Mouse (Mus musculus) bone marrow, adult 2 months (tissue): ENCODE results near the gene Rlbp1. TPM values are rescaled to one million over a fixed set of nuclear protein-coding genes. Genes with fewer than 3 reads are reported as not detected.

Experiments used
- H3K27ac ChIP-seq: fragments of 200-500 bp; 2 replicates; pipeline ENCODE4 v1.5.1; 2012; ENCODE audit warnings: low read depth, mild to moderate bottlenecking, control low read depth, inconsistent platforms, low read length; ENCODE audit not compliant: control insufficient read depth, poor library complexity, insufficient read depth
- H3K4me1 ChIP-seq: fragments of 200-500 bp; 2 replicates; pipeline ENCODE4 v1.6.1; 2011; ENCODE audit warnings: low read length; ENCODE audit not compliant: control insufficient read depth, insufficient read depth
- H3K4me3 ChIP-seq: fragments of 200-500 bp; replicated peaks from 2 replicates; pipeline ENCODE3; 2011; ENCODE audit warnings: mild to moderate bottlenecking, low read depth, low read length, control low read depth; ENCODE audit not compliant: control insufficient read depth
- CTCF ChIP-seq: fragments of 200-500 bp; IDR thresholded peaks from 2 replicates; pipeline ENCODE4 v1.5.1; 2011; ENCODE audit warnings: low read length, control low read depth; ENCODE audit not compliant: control insufficient read depth, insufficient read depth
- POLR2A ChIP-seq: fragments of 200-500 bp; IDR thresholded peaks from 2 replicates; pipeline ENCODE4 v1.6.1; 2011; ENCODE audit warnings: low read depth, mild to moderate bottlenecking, control low read depth, low read length, borderline replicate concordance; ENCODE audit not compliant: control insufficient read depth
- WGBS: fragments of 180-500 bp; shearing (Covaris S2); methylation state at CpG from one replicate; pipeline ENCODE4 v1.1.7; 2018; 5-methylcytosine and 5-hydroxymethylcytosine counted together
- polyA plus RNA-seq: library from polyadenylated mRNA; stranded (reverse); fragments of >200 nt; gene quantifications from 2 replicates; pipeline ENCODE4 v1.2.4, GENCODE M21; 2011; ENCODE audit warnings: low replicate concordance; ENCODE audit not compliant: missing spikeins, insufficient read depth, insufficient read length

The Rlbp1 gene
- polyA plus RNA-seq = not detected in 2 replicates

- H3K4me1 ChIP-seq = no peaks in the 10 kb centered on the region
- H3K27ac ChIP-seq = no peak within 1 kb of the TSS
- no peak within 1 kb of the TSS for H3K4me3 ChIP-seq
- TF ChIP-seq CTCF (no peak), POLR2A (no peak)
- 81% methylated on average over 16 of the region's 16 CpGs for whole genome bisulfite sequencing
Measured at GRCm38 (mm10) chr7:79386422-79387133, at the start of gene Rlbp1. TSS of gene Rlbp1 (minus strand) at chr7:79387048.

- TF ChIP-seq CTCF (no peak), POLR2A (no peak)
- Histone ChIP-seq H3K4me3 (no peak overlapping the region), H3K4me1 (no peaks in the 10 kb centered on the region), H3K27ac (no peak overlapping the region)
- WGBS = 80% methylated on average over 5 of the region's 5 CpGs
Measured at GRCm38 (mm10) chr7:79428243-79428642, 41.4 kb upstream of the Rlbp1 start.

GRCm38 (mm10) chr7:79425804-79426203 lies 39.0 kb upstream of the Rlbp1 start:
- Histone ChIP-seq H3K4me3 (no peak overlapping the region), H3K27ac (no peak overlapping the region), H3K4me1 (no peaks in the 10 kb centered on the region)
- WGBS = 85% methylated on average over 10 of the region's 10 CpGs
- TF ChIP-seq POLR2A (no peak), CTCF (no peak)

GRCm38 (mm10) chr7:79422876-79423275 lies 36.0 kb upstream of the Rlbp1 start:
- 52% methylated on average over 10 of the region's 10 CpGs for WGBS
- Histone ChIP-seq H3K4me1 (no peaks in the 10 kb centered on the region), H3K4me3 (no peak overlapping the region), H3K27ac (no peak overlapping the region)
- TF ChIP-seq POLR2A = no peak
- TF ChIP-seq CTCF = no peak

- H3K4me3 ChIP-seq = no peak overlapping the region
- no peak overlapping the region for H3K27ac ChIP-seq
- 77% methylated on average over 7 of the region's 7 CpGs for WGBS
- H3K4me1 ChIP-seq = no peaks in the 10 kb centered on the region
- no peak for TF ChIP-seq POLR2A
- no peak for TF ChIP-seq CTCF
Measured at GRCm38 (mm10) chr7:79419950-79420349, 33.1 kb upstream of the Rlbp1 start.

- Histone ChIP-seq H3K4me1 (no peaks in the 10 kb centered on the region), H3K4me3 (no peak overlapping the region), H3K27ac (no peak overlapping the region)
- 94% methylated on average over 18 of the region's 18 CpGs for WGBS
- TF ChIP-seq POLR2A (no peak), CTCF (no peak)
Measured at GRCm38 (mm10) chr7:79414449-79415375, 27.9 kb upstream of the Rlbp1 start.

- no peaks in the 10 kb centered on the region for H3K4me1 ChIP-seq
- H3K27ac ChIP-seq = no peak overlapping the region
- no peak for TF ChIP-seq CTCF
- no peak for TF ChIP-seq POLR2A
- H3K4me3 ChIP-seq = no peak overlapping the region
- WGBS = 80% methylated on average over 3 of the region's 3 CpGs
Measured at GRCm38 (mm10) chr7:79400296-79400695, 13.4 kb upstream of the Rlbp1 start.

GRCm38 (mm10) chr7:79398971-79399370 lies 12.1 kb upstream of the Rlbp1 start:
- TF ChIP-seq POLR2A (no peak), CTCF (no peak)
- H3K27ac ChIP-seq = no peak overlapping the region
- no peak overlapping the region for H3K4me3 ChIP-seq
- 94% methylated on average over 12 of the region's 12 CpGs for WGBS
- no peaks in the 10 kb centered on the region for H3K4me1 ChIP-seq

- WGBS = 80% methylated on average over 8 of the region's 8 CpGs
- Histone ChIP-seq H3K4me3 (no peak overlapping the region), H3K4me1 (no peaks in the 10 kb centered on the region), H3K27ac (no peak overlapping the region)
- TF ChIP-seq CTCF (no peak), POLR2A (no peak)
Measured at GRCm38 (mm10) chr7:79398426-79398825, 11.6 kb upstream of the Rlbp1 start.
